Mouse (Mus musculus): Measurements from ENCODE around the gene Nek2. TPM values are rescaled to one million over a fixed set of nuclear protein-coding genes. Genes with fewer than 3 reads are reported as not detected.

Nek2 gene
- total and polyA plus RNA-seq, 2 experiments: 0.28 to 0.46 TPM

- no peak overlapping the region for H3K9ac ChIP-seq (ENCODE audit: low read depth, low read length)
- 43% methylated on average over 11 of the region's 11 CpGs for WGBS
- H3K4me1 ChIP-seq (ENCODE audit: control insufficient read depth, insufficient read depth, low read length): peaks cover 25% of the 10 kb centered on the region
- H3K79me2 ChIP-seq (ENCODE audit: control insufficient read depth, insufficient read depth, low read length): no peaks in the 10 kb centered on the region
- H3K4me3 ChIP-seq (ENCODE audit: insufficient read depth, low read depth, low read length): no peak overlapping the region
- no peak overlapping the region for H3K27ac ChIP-seq (replicated peaks; ENCODE audit: insufficient read depth, low read depth, low read length)
- TF ChIP-seq CTCF (IDR thresholded peaks at IDR 0.05; ENCODE audit: low read depth, low read length) (0 out of 2 replicates have a peak, but pooled peaks have one; percentile 1), POLR2A (IDR thresholded peaks at IDR 0.05; ENCODE audit: extremely low read depth, insufficient read depth, low read length) (no peak)
- H3K27me3 ChIP-seq (ENCODE audit: control insufficient read depth, insufficient read depth, low read length): no peaks in the 10 kb centered on the region
- no peaks in the 10 kb centered on the region for H3K36me3 ChIP-seq (ENCODE audit: control insufficient read depth, insufficient read depth, low read length)
- peak; percentile 92 for DNase-seq (ENCODE audit: extremely low read depth, low read depth, low spot score)
Observed at GRCm38 (mm10) chr1:191840774-191841565, 19.7 kb downstream of the Nek2 start.

- 94% methylated on average over 12 of the region's 12 CpGs for WGBS
- no peaks in the 10 kb centered on the region for H3K79me2 ChIP-seq (ENCODE audit: control insufficient read depth, insufficient read depth, low read length)
Observed at GRCm38 (mm10) chr1:191842247-191842646, 21.0 kb downstream of the Nek2 start.

GRCm38 (mm10) chr1:191846667-191847066 is 25.4 kb downstream of the Nek2 start:
- Histone ChIP-seq H3K9ac (ENCODE audit: low read depth, low read length) (no peak overlapping the region), H3K27me3 (ENCODE audit: control insufficient read depth, insufficient read depth, low read length) (no peaks in the 10 kb centered on the region), H3K36me3 (ENCODE audit: control insufficient read depth, insufficient read depth, low read length) (no peaks in the 10 kb centered on the region), H3K27ac (replicated peaks; ENCODE audit: insufficient read depth, low read depth, low read length) (no peak overlapping the region), H3K4me3 (ENCODE audit: insufficient read depth, low read depth, low read length) (no peak overlapping the region), H3K79me2 (ENCODE audit: control insufficient read depth, insufficient read depth, low read length) (no peaks in the 10 kb centered on the region), H3K4me1 (ENCODE audit: control insufficient read depth, insufficient read depth, low read length) (peaks cover 4% of the 10 kb centered on the region; the same call in 1 of the 2 replicates)
- peak; percentile 93 for DNase-seq (ENCODE audit: extremely low read depth, low read depth, low spot score)
- 21% methylated on average over 5 of the region's 5 CpGs for WGBS
- TF ChIP-seq POLR2A (IDR thresholded peaks at IDR 0.05; ENCODE audit: extremely low read depth, insufficient read depth, low read length) (no peak), CTCF (IDR thresholded peaks at IDR 0.05; ENCODE audit: low read depth, low read length) (no peak)

More at GRCm38 (mm10) chr1:191842247-191842646, 21.0 kb downstream of the Nek2 start:
- Histone ChIP-seq H3K9ac (ENCODE audit: low read depth, low read length) (no peak overlapping the region), H3K4me1 (ENCODE audit: control insufficient read depth, insufficient read depth, low read length) (peaks cover 29% of the 10 kb centered on the region), H3K4me3 (ENCODE audit: insufficient read depth, low read depth, low read length) (no peak overlapping the region), H3K27ac (replicated peaks; ENCODE audit: insufficient read depth, low read depth, low read length) (no peak overlapping the region), H3K27me3 (ENCODE audit: control insufficient read depth, insufficient read depth, low read length) (no peaks in the 10 kb centered on the region), H3K36me3 (ENCODE audit: control insufficient read depth, insufficient read depth, low read length) (no peaks in the 10 kb centered on the region)
- DNase-seq (ENCODE audit: extremely low read depth, low read depth, low spot score): no peak
- TF ChIP-seq CTCF (IDR thresholded peaks at IDR 0.05; ENCODE audit: low read depth, low read length): no peak
- TF ChIP-seq POLR2A (IDR thresholded peaks at IDR 0.05; ENCODE audit: extremely low read depth, insufficient read depth, low read length): no peak

GRCm38 (mm10) chr1:191849501-191849900 is 28.3 kb downstream of the Nek2 start:
- WGBS: 67% methylated on average over 4 of the region's 4 CpGs
- H3K27ac ChIP-seq (replicated peaks; ENCODE audit: insufficient read depth, low read depth, low read length): no peak overlapping the region
- H3K36me3 ChIP-seq (ENCODE audit: control insufficient read depth, insufficient read depth, low read length): no peaks in the 10 kb centered on the region
- peak; percentile 40 for DNase-seq (ENCODE audit: extremely low read depth, low read depth, low spot score)
- H3K27me3 ChIP-seq (ENCODE audit: control insufficient read depth, insufficient read depth, low read length): no peaks in the 10 kb centered on the region
- H3K9ac ChIP-seq (ENCODE audit: low read depth, low read length): no peak overlapping the region
- no peak for TF ChIP-seq CTCF (IDR thresholded peaks at IDR 0.05; ENCODE audit: low read depth, low read length)
- TF ChIP-seq POLR2A (IDR thresholded peaks at IDR 0.05; ENCODE audit: extremely low read depth, insufficient read depth, low read length): no peak
- H3K4me1 ChIP-seq (ENCODE audit: control insufficient read depth, insufficient read depth, low read length): peaks cover 4% of the 10 kb centered on the region; the same call in 1 of the 2 replicates
- H3K79me2 ChIP-seq (ENCODE audit: control insufficient read depth, insufficient read depth, low read length): no peaks in the 10 kb centered on the region
- no peak overlapping the region for H3K4me3 ChIP-seq (ENCODE audit: insufficient read depth, low read depth, low read length)

- Histone ChIP-seq H3K79me2 (ENCODE audit: control insufficient read depth, insufficient read depth, low read length) (no peaks in the 10 kb centered on the region), H3K4me1 (ENCODE audit: control insufficient read depth, insufficient read depth, low read length) (no peaks in the 10 kb centered on the region), H3K4me3 (ENCODE audit: insufficient read depth, low read depth, low read length) (no peak overlapping the region), H3K27ac (replicated peaks; ENCODE audit: insufficient read depth, low read depth, low read length) (no peak overlapping the region), H3K27me3 (ENCODE audit: control insufficient read depth, insufficient read depth, low read length) (no peaks in the 10 kb centered on the region), H3K36me3 (ENCODE audit: control insufficient read depth, insufficient read depth, low read length) (no peaks in the 10 kb centered on the region), H3K9ac (ENCODE audit: low read depth, low read length) (no peak overlapping the region)
- no peak for DNase-seq (ENCODE audit: extremely low read depth, low read depth, low spot score)
- 89% methylated on average over 9 of the region's 9 CpGs for WGBS
- TF ChIP-seq CTCF (IDR thresholded peaks at IDR 0.05; ENCODE audit: low read depth, low read length) (no peak), POLR2A (IDR thresholded peaks at IDR 0.05; ENCODE audit: extremely low read depth, insufficient read depth, low read length) (no peak)
Observed at GRCm38 (mm10) chr1:191853442-191853841, 32.2 kb downstream of the Nek2 start.

- Histone ChIP-seq H3K4me3 (ENCODE audit: insufficient read depth, low read depth, low read length) (no peak overlapping the region), H3K36me3 (ENCODE audit: control insufficient read depth, insufficient read depth, low read length) (no peaks in the 10 kb centered on the region), H3K27me3 (ENCODE audit: control insufficient read depth, insufficient read depth, low read length) (no peaks in the 10 kb centered on the region), H3K9ac (ENCODE audit: low read depth, low read length) (no peak overlapping the region), H3K79me2 (ENCODE audit: control insufficient read depth, insufficient read depth, low read length) (no peaks in the 10 kb centered on the region), H3K4me1 (ENCODE audit: control insufficient read depth, insufficient read depth, low read length) (no peaks in the 10 kb centered on the region), H3K27ac (replicated peaks; ENCODE audit: insufficient read depth, low read depth, low read length) (no peak overlapping the region)
- TF ChIP-seq CTCF (IDR thresholded peaks at IDR 0.05; ENCODE audit: low read depth, low read length) (no peak), POLR2A (IDR thresholded peaks at IDR 0.05; ENCODE audit: extremely low read depth, insufficient read depth, low read length) (no peak)
- DNase-seq (ENCODE audit: extremely low read depth, low read depth, low spot score): no peak
- 84% methylated on average over 5 of the region's 5 CpGs for WGBS
Observed at GRCm38 (mm10) chr1:191854716-191855115, 33.5 kb downstream of the Nek2 start.
